Mouse (Mus musculus) brown adipose tissue, adult 24 weeks (tissue): Measurements from ENCODE around the gene Gm10406. TPM values are rescaled to one million over a fixed set of nuclear protein-coding genes. Genes with fewer than 3 reads are reported as not detected.
"Not testable (repeated sequence)": the region's sequence is repeated elsewhere in the genome, so short reads cannot be mapped to it uniquely, and the experiment has no call there.

ENCODE experiments used
- H3K27ac ChIP-seq: fragments of 200-500 bp; replicated peaks from 2 replicates; pipeline ENCODE4 v1.5.1; 2012; ENCODE audit warnings: low read depth, mild to moderate bottlenecking, low read length
- H3K4me1 ChIP-seq: fragments of 200-500 bp; 2 replicates; pipeline ENCODE4 v1.6.1; 2012; ENCODE audit warnings: low read length, mixed read lengths; ENCODE audit not compliant: control insufficient read depth, insufficient read depth, insufficient read length
- H3K4me3 ChIP-seq: fragments of 200-500 bp; 2 replicates; pipeline ENCODE4 v1.5.1; 2012; ENCODE audit warnings: low read depth, mild to moderate bottlenecking, low read length, moderate library complexity; ENCODE audit not compliant: insufficient read depth
- polyA plus RNA-seq: library from polyadenylated mRNA; stranded (reverse); fragments of >200 nt; gene quantifications from 2 replicates; pipeline ENCODE4 v1.2.4, GENCODE M21; 2012; ENCODE audit not compliant: missing spikeins, insufficient read depth, insufficient read length

Gm10406 gene
- not detected in 2 replicates for polyA plus RNA-seq

DNA sequence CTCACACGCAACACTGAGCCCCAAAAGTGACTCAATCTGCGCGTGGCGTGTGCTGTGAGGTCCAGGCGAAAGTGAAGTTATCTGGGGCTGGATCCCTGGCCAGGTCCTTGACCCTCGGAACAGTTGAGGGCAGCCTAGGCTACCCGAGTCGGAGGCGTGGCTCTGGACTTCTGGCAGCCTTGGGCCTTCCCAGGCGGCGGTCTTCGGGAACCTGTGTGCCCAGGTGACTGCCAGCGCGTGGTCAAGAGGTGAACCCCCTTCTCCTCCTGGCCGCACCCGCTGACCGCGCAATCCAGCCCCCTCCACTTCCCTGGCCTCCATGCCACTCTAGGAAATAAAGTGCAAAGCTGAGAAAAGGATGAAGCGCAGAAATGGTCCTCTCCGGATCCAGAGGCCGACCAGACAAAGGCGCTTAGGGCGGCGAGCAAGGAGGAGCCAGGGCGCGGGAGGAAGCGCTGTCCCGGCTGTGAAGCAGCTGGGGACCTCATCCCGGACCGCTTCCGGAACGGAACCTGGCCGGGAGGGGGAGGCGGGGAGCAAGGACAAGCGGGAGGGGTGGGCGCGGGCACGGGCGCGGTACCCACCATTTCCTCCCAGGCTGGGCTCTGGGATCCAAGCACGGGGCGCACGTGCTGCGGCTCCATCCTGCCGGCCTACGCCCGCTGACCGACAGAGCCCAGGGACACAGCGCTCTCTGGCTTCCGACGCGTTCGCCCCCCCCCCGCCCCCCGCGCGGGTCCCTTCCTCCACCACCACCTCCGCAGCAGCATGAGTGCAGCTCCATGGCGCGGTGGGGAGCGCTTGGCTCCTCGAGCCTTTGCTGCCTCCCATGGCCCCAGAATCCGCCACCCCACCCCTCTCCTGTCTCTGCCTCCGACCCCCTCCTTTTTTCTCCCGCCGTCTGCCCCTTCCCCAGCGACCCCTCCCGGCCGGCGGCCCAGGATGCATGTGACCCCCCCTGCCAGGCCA lies at the start of gene Gm10406:
Gene Gm10406, minus strand, starts transcription at position 669 of the 969 bp plus-strand sequence.
- peak within 1 kb of the TSS; percentile 92 for H3K27ac ChIP-seq
- H3K4me1 ChIP-seq: not testable (repeated sequence)
- peak within 1 kb of the TSS; percentile 61 for H3K4me3 ChIP-seq

DNA sequence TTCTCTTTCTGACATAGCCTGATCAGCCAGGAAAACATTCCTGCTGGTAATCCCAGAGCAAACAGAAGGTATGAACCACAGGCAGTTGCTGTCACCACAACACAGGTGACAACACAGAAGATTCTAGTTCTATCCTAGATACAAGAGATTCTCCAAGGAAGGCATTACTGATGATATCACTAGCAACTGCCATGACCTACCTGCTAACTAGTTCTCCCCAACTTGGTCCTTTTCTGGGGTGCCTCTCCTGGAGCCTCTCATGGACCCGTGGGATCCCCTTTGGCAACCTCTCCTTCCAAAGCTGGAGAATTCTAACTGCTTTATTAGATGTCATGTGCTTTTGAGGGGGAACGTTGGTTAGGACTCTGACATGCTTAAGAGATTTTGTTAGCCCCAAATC lies 17.6 kb upstream of the Gm10406 start, which contains the start of gene Gm3685:
Gene Gm3685, minus strand, starts transcription at position 101 of the 400 bp plus-strand sequence.
- H3K4me1 ChIP-seq, H3K27ac ChIP-seq, H3K4me3 ChIP-seq: not testable (repeated sequence)

DNA sequence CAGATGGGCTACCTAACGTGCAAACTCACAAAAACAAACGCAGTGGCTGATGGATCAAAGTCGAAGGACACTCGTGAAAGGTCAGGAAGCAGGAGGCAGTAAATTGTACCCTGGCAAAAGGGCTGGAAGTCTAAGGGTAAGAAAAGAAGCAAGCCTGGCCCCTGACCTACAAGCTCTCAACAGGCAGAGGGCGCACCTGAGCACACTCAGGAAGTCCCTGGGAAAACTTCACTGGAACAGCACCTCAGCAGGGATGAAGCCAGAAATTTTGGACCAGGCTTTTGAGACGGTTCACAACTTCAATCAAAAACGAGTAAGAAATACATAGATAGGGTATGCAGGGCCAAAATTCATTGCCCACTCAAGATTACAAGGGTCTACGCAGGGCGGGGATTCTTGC lies 975 bp downstream of the Gm10406 start:
- not testable (repeated sequence) for H3K4me1 ChIP-seq
- H3K4me3 ChIP-seq: peak overlapping the region; percentile 61; the same call in 1 of the 2 replicates
- H3K27ac ChIP-seq: peak overlapping the region; percentile 92

DNA sequence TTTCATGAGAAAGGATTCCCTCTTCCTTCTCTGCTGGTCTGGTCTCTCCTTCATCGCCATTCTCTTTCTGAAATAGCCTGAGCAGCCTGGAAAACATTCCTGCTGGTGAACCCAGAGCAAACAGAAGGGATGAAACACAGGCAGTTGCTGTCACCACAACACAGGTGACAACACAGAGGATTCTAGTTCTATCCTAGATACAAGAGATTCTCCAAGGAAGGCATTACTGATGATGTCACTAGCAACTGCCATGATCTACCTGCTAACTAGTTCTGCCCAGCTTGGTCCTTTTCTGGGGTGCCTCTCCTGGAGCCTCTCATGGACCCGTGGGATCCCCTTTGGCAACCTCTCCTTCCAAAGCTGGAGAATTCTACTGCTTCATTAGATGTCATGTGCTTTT lies 53.5 kb downstream of the Gm10406 start, which contains the start of gene Gm6356:
Gene Gm6356, minus strand, starts transcription at position 101 of the 400 bp plus-strand sequence.
- H3K4me3 ChIP-seq, H3K27ac ChIP-seq: not testable (repeated sequence)

More for the DNA sequence above, 53.5 kb downstream of the Gm10406 start, which contains the start of gene Gm6356:
- H3K4me1 ChIP-seq: not testable (repeated sequence)

Other genes with a start within 250 kb of the Gm10406 start
- not detected in 2 replicates for gene Gm3642, start 187.1 kb downstream of the Gm10406 start, polyA plus RNA-seq
- gene Gm3667, start 137.5 kb downstream of the Gm10406 start, polyA plus RNA-seq: not detected in 2 replicates
- not detected in 2 replicates for gene Gm6356, start 53.6 kb downstream of the Gm10406 start, polyA plus RNA-seq
- gene Gm3685, start 17.5 kb upstream of the Gm10406 start, polyA plus RNA-seq: not detected in 2 replicates
- gene Gm3696, start 73.2 kb upstream of the Gm10406 start, polyA plus RNA-seq: not detected in 2 replicates
- gene Gm6676, start 98.0 kb upstream of the Gm10406 start, polyA plus RNA-seq: not detected in 2 replicates
- gene Gm3512, start 147.1 kb upstream of the Gm10406 start, polyA plus RNA-seq: not detected in 2 replicates
- not detected in 2 replicates for gene Gm16434, start 167.1 kb upstream of the Gm10406 start, polyA plus RNA-seq
- gene Gm3727, start 237.3 kb upstream of the Gm10406 start, polyA plus RNA-seq: not detected in 2 replicates